ENCODE assay signal across 18 mouse cellular contexts in genomic region chr7:40655391-40655790, GRCm38 (mm10).
DNase-seq lines count a peak whose midpoint lies in the region; ATAC-seq lines count a peak whose summit lies in the region.
"Had no signal": no experiment of that assay in that cellular context is flagged by ENCODE, and none has a peak within 500 bp of the region (broad histone marks: within the 10 kb centered on the region; RNA-seq: fewer than 3 reads in every experiment).

No protein-coding gene starts in this region.

- intact Hi-C loops in left cerebral cortex, postnatal 25 days (cut with DNase I), result no loop called here
- intact Hi-C loops in left cerebral cortex, postnatal 36 days (cut with DNase I), result no loop called here

- ATAC-seq in frontal cortex, adult (ENCODE audit: low TSS enrichment), result peak; percentile 31; the same call in 1 of the 2 replicates
- ATAC-seq: Patski had no signal

- no peak for DNase-seq in frontal cortex, postnatal 10 days (ENCODE audit: low spot score in 2 of 2)
- peak; percentile 49 to 62 for DNase-seq in layer of hippocampus, adult 18-20 months (ENCODE audit: low spot score in 2 of 2)
- DNase-seq in layer of hippocampus, postnatal 25 days (ENCODE audit: extremely low spot score in 1 of 2, low spot score in 1 of 2), result no peak
- DNase-seq in left cerebral cortex, postnatal 25 days (ENCODE audit: low spot score in 2 of 2), result peak; percentile 4 to 36
- no peak for DNase-seq in left cerebral cortex, postnatal 36 days (ENCODE audit: low spot score in 2 of 2)
- peak; percentile 67 for DNase-seq in brain, adult 2 months (ENCODE audit: low read depth, low spot score)
- no peak for DNase-seq in adrenal gland, adult 18-20 months (ENCODE audit: low spot score in 2 of 2)
- DNase-seq: adrenal gland, adult 2 months; cerebellum, adult 2 months; cerebellum, postnatal 25 days; gastrocnemius, postnatal 14 days; heart, adult 18-20 months; heart, postnatal 14 days; kidney, adult 11 months; lung, embryonic 14.5 days; spleen, adult 18-20 months had no signal

Comparison
In these comparisons a context has a peak if more than half of its experiments do, and no peak if none do; other contexts are left out.
1. DNase-seq: peak in layer of hippocampus, adult 18-20 months (2 of 2), left cerebral cortex, postnatal 25 days (2 of 2) and brain, adult 2 months (single experiment); none in frontal cortex, postnatal 10 days (0 of 2), layer of hippocampus, postnatal 25 days (0 of 2), left cerebral cortex, postnatal 36 days (0 of 2) and adrenal gland, adult 18-20 months (0 of 2).